Mouse (Mus musculus) ES-Bruce4 (cell line): ENCODE measurements around the gene Tamm41. TPM values are rescaled to one million over a fixed set of nuclear protein-coding genes. Genes with fewer than 3 reads are reported as not detected.

Experiments
- H3K27ac ChIP-seq: 2 replicates; pipeline ENCODE4 v1.5.1; 2012; ENCODE audit warnings: low read length, inconsistent platforms; ENCODE audit not compliant: insufficient read depth
- H3K27me3 ChIP-seq: 2 replicates; pipeline ENCODE4 v1.6.1; 2012; ENCODE audit warnings: mild to moderate bottlenecking, low read length, inconsistent platforms; ENCODE audit not compliant: control insufficient read depth, poor library complexity, insufficient read depth, severe bottlenecking
- H3K36me3 ChIP-seq: 2 replicates; pipeline ENCODE4 v1.6.1; 2012; ENCODE audit warnings: inconsistent platforms, mild to moderate bottlenecking, low read length, moderate library complexity; ENCODE audit not compliant: control insufficient read depth, poor library complexity, insufficient read depth, severe bottlenecking
- H3K4me1 ChIP-seq: one replicate; pipeline ENCODE4 v1.8.1; 2011; ENCODE audit warnings: low read length; ENCODE audit not compliant: control insufficient read depth, insufficient read depth
- H3K4me3 ChIP-seq: 2 replicates; pipeline ENCODE4 v1.5.1; 2011; ENCODE audit warnings: low read depth, mild to moderate bottlenecking, low read length
- H3K9ac ChIP-seq: 2 replicates; pipeline ENCODE4 v1.6.1; 2012; ENCODE audit warnings: low read depth, mild to moderate bottlenecking, inconsistent platforms; ENCODE audit not compliant: poor library complexity, severe bottlenecking
- H3K9me3 ChIP-seq: replicated peaks from 2 replicates; pipeline ENCODE4 v1.6.1; 2012; ENCODE audit warnings: mild to moderate bottlenecking, low read length, inconsistent platforms; ENCODE audit not compliant: control insufficient read depth, poor library complexity, insufficient read depth, severe bottlenecking
- CTCF ChIP-seq: IDR thresholded peaks from one replicate; pipeline ENCODE4 v1.8.1; 2011; ENCODE audit warnings: low read depth, low read length
- EP300 ChIP-seq: IDR thresholded peaks from 2 replicates; pipeline ENCODE4 v1.6.1; 2011; ENCODE audit warnings: low read depth, low read length; ENCODE audit not compliant: insufficient read depth
- POLR2A ChIP-seq: IDR thresholded peaks from one replicate; pipeline ENCODE4 v1.8.1; 2011; ENCODE audit warnings: low read length; ENCODE audit not compliant: insufficient read depth
- polyA plus RNA-seq: library from polyadenylated mRNA; stranded (reverse); fragments of >200 nt; gene quantifications from 2 replicates; pipeline ENCODE4 v1.2.4, GENCODE M21; 2011; ENCODE audit warnings: low read depth; ENCODE audit not compliant: missing spikeins, insufficient read depth, insufficient read length

The Tamm41 gene
- polyA plus RNA-seq, 1 experiment: 60.3 TPM

DNA sequence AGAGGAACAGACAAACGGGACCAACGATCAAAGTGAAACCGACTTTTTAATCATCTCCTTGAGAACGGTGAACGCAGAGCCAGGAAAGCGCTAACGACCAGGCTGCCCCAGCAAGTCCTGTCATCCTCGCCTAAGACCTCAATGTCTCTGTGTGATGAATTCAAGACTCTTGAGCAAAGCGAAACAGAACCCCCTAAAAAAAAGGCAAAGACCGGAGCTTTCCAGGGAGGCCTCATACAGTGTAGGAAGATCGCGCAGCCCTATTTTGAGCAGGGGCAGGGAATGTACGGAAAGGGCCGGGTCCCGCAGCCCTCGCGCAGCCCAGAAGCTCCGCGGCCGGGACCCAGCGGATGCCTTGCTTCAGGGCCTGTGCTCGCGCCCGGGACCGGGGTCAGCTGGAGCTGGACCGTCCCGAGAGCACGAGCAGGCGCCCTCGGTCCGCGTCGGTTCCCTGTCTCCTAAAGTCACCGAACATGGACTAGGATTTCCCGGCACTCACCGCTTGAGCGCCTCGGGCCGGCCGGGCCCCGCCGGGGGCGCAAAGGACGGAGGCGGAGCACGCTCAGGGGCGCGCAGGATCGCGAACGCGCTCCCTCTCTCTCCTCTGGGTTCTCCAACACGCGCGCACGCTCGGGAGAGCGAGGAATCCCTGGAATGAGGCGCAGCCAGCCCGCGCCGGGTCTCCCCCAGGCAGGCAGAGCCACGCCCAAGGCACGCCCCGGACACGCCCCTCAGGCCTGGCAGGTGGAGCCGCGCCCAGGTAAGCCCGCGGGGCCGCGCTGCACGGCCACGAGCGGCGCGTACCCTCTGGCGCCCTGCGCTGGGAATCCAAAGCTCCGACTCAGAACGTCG is 69.1 kb downstream of the Tamm41 start:
- Histone ChIP-seq H3K4me1 (no peaks in the 10 kb centered on the region), H3K9ac (peak overlapping the region; percentile 57), H3K9me3 (no peaks in the 10 kb centered on the region), H3K27me3 (no peaks in the 10 kb centered on the region), H3K27ac (no peak overlapping the region), H3K4me3 (peak overlapping the region; percentile 68), H3K36me3 (no peaks in the 10 kb centered on the region)
- no peak for TF ChIP-seq EP300
- TF ChIP-seq CTCF: no peak
- no peak for TF ChIP-seq POLR2A

DNA sequence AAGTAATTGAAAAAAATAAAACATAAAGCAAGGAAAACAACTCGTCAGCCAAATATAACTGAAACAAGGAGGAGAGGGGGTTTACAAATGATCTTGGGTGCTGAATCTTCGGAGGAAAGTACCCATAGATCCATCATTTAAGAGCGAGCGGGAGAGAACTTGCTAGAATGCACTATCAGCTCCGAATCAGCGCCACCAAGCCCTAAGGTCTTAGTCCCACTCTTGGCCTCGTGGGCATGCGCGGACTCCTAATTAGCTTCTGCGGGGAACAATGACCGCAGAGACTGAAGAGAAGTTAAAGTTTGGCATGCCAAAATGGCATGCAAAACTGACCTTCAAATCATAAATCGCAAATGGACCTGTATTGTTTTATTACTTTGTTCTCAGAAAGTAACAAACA is 70.1 kb downstream of the Tamm41 start:
- Histone ChIP-seq H3K9me3 (no peaks in the 10 kb centered on the region), H3K4me3 (no peak overlapping the region), H3K27me3 (no peaks in the 10 kb centered on the region), H3K4me1 (no peaks in the 10 kb centered on the region), H3K36me3 (no peaks in the 10 kb centered on the region), H3K9ac (peak overlapping the region; percentile 57; the same call in 1 of the 2 replicates), H3K27ac (no peak overlapping the region)
- TF ChIP-seq EP300 (no peak), POLR2A (no peak), CTCF (no peak)

DNA sequence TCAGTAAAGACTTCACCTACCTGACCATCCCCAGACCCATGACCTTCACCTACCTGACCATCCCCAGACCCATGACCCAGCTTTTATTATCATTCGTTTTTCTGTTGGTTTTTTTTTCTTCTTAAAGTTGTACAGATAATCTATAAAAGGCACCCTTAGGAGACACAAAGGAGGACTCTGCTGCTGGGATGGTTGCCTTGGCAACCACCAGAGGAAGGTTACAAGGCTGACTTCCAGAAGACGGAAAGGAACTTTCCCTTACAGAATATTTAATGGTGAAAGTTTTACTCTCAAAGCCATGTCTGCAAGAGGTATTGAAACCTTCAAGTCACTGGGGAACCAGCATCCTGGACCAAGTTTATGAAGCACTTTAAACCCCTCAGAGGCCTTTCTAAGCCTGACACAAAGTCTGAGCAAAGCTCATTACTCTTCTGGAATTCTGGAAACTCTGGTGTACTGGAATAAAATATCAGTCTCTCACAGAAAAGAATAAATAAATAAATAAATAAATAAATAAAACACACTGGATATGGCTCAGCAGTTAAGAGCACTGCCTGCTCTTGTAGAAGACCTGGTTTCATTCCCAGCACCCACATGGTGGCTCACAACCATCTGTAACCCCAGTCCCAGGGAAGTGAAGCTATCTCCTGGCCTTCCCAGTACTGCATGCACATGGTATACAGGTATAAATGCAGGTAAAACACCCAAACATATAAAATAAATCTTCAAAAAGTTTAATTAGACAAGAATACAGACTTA is 71.1 kb downstream of the Tamm41 start:
- TF ChIP-seq POLR2A: no peak
- H3K27ac ChIP-seq: no peak overlapping the region
- no peak overlapping the region for H3K9ac ChIP-seq
- H3K4me1 ChIP-seq: no peaks in the 10 kb centered on the region
- H3K27me3 ChIP-seq: no peaks in the 10 kb centered on the region
- H3K9me3 ChIP-seq: no peaks in the 10 kb centered on the region
- no peak overlapping the region for H3K4me3 ChIP-seq
- no peaks in the 10 kb centered on the region for H3K36me3 ChIP-seq

DNA sequence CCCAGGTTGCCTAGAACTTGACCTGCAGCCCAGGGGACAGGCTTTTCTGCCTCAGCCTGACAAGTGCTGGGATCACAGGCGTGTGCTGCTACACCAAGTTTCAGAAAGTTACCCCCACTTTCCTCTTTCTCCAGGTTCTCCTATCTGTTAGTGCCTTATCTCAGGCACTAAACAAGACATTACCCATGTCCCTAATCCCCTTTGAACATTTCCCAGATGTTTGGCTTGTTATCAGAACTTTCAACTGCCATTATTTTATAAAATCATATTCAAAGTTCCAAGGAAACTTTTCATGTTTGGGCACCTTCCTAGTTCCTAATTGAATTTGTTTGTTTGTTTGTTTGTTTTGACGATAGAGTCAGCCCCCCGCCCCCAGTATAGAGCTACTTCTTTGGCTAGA is 71.9 kb downstream of the Tamm41 start:
- no peak overlapping the region for H3K27ac ChIP-seq
- TF ChIP-seq EP300 (no peak), POLR2A (no peak), CTCF (no peak)
- no peak overlapping the region for H3K4me3 ChIP-seq
- H3K27me3 ChIP-seq: no peaks in the 10 kb centered on the region
- no peaks in the 10 kb centered on the region for H3K9me3 ChIP-seq
- H3K9ac ChIP-seq: no peak overlapping the region
- H3K4me1 ChIP-seq: no peaks in the 10 kb centered on the region
- no peaks in the 10 kb centered on the region for H3K36me3 ChIP-seq

GRCm38 (mm10) chr6:114965396-114965795 is 72.3 kb downstream of the Tamm41 start:
- Histone ChIP-seq H3K27ac (no peak overlapping the region), H3K36me3 (no peaks in the 10 kb centered on the region), H3K27me3 (no peaks in the 10 kb centered on the region), H3K4me1 (no peaks in the 10 kb centered on the region), H3K9ac (no peak overlapping the region), H3K9me3 (no peaks in the 10 kb centered on the region), H3K4me3 (no peak overlapping the region)
- TF ChIP-seq POLR2A (no peak), CTCF (no peak), EP300 (no peak)

- TF ChIP-seq EP300 (no peak), CTCF (no peak), POLR2A (no peak)
- H3K9me3 ChIP-seq: no peaks in the 10 kb centered on the region
- H3K36me3 ChIP-seq: no peaks in the 10 kb centered on the region
- no peaks in the 10 kb centered on the region for H3K27me3 ChIP-seq
- no peak overlapping the region for H3K9ac ChIP-seq
- H3K27ac ChIP-seq: no peak overlapping the region
- no peaks in the 10 kb centered on the region for H3K4me1 ChIP-seq
- H3K4me3 ChIP-seq: no peak overlapping the region
Observed at GRCm38 (mm10) chr6:114964235-114964634, 73.4 kb downstream of the Tamm41 start.
